Mouse (Mus musculus) hindbrain, embryonic 10.5 days (tissue): ENCODE measurements around the gene Rbm46. TPM values are rescaled to one million over a fixed set of nuclear protein-coding genes. Genes with fewer than 3 reads are reported as not detected.

ENCODE experiments used
- DNase-seq: peaks from one replicate; pipeline ENCODE4 v3.0.0-alpha.2; 2017; ENCODE audit warnings: low spot score
- H3K27ac ChIP-seq: fragments of 300-500 bp; sonication (generic); 2 replicates; pipeline ENCODE4 v1.5.1; 2016; ENCODE audit warnings: mild to moderate bottlenecking, moderate library complexity
- H3K27me3 ChIP-seq: fragments of 300-500 bp; sonication (generic); 2 replicates; pipeline ENCODE4 v1.6.1; 2016; ENCODE audit warnings: mild to moderate bottlenecking; ENCODE audit not compliant: poor library complexity, insufficient read depth, severe bottlenecking
- H3K36me3 ChIP-seq: fragments of 300-500 bp; sonication (generic); 2 replicates; pipeline ENCODE4 v1.6.1; 2016; ENCODE audit warnings: mild to moderate bottlenecking, moderate library complexity
- H3K4me1 ChIP-seq: fragments of 300-500 bp; sonication (generic); replicated peaks from 2 replicates; pipeline ENCODE4 v1.6.1; 2016; ENCODE audit warnings: mild to moderate bottlenecking
- H3K4me3 ChIP-seq: fragments of 300-500 bp; sonication (generic); 2 replicates; pipeline ENCODE4 v1.5.1; 2016; ENCODE audit warnings: mild to moderate bottlenecking, moderate library complexity
- H3K9me3 ChIP-seq: fragments of 300-500 bp; sonication (generic); 2 replicates; pipeline ENCODE4 v1.6.1; 2016; ENCODE audit warnings: mild to moderate bottlenecking, moderate library complexity
- WGBS: fragments of 180-500 bp; shearing (Covaris S2); methylation state at CpG from one replicate; pipeline ENCODE4 v1.1.7; 2016; 5-methylcytosine and 5-hydroxymethylcytosine counted together
- polyA plus RNA-seq: library from polyadenylated mRNA; unstranded; fragments of >200 nt; fragmentation: Nextera tagmentation; extraction: Ambion mirVana; gene quantifications from 2 replicates; pipeline ENCODE4 v1.2.1, GENCODE M21; 2016

Gene Rbm46
- polyA plus RNA-seq, 1 experiment from 2014 or later = 2.2 TPM

DNA sequence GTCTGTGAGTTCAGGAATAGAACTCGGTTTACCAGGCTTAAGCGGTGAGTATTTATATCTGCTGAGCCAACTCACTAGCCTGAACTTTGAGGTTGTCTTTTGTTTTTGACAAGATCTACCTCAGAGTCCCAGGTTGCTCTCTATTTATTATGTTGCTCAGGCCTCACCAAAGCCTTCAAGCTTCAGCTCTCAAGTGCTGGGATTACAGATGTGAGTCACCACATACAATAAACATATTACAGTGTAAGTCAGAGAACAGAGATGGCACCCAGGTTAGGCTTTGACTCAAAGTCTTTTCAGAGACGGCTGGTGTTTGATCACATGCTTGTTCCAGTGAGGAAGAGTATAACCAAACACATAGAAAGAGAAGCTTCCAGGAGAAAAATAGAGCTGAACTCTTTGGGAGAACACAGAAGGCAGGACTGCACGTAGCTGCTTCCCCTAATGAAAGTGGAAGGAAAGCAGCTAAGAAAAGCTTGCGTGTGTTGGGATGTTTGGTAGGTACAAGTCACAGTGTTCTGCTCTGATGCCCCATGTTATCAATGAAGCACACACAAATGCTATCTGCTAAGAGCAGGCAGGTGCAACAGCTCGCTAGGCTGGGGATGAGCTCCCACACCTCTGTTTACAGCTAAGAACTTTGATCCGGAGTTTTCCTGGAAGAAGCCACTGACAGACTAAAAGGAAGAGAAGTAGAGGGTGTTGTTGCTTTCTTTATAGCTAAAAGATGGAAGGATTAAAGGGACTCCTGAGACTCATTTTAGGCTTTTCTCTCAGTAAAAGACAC, 65.8 kb downstream of the Rbm46 start:
- DNase-seq = no peak
- Histone ChIP-seq H3K9me3 (no peaks in the 10 kb centered on the region), H3K4me3 (no peak overlapping the region), H3K4me1 (no peaks in the 10 kb centered on the region), H3K27me3 (no peaks in the 10 kb centered on the region), H3K36me3 (no peaks in the 10 kb centered on the region), H3K27ac (no peak overlapping the region)
- 88% methylated on average over 7 of the region's 7 CpGs for WGBS

GRCm38 (mm10) chr3:82809769-82810168, 66.5 kb downstream of the Rbm46 start:
- Histone ChIP-seq H3K27me3 (no peaks in the 10 kb centered on the region), H3K4me3 (no peak overlapping the region), H3K9me3 (no peaks in the 10 kb centered on the region), H3K4me1 (no peaks in the 10 kb centered on the region), H3K27ac (no peak overlapping the region), H3K36me3 (no peaks in the 10 kb centered on the region)
- no peak for DNase-seq
- 86% methylated on average over 7 of the region's 7 CpGs for WGBS

GRCm38 (mm10) chr3:82808323-82808911, 67.9 kb downstream of the Rbm46 start:
- no peaks in the 10 kb centered on the region for H3K27me3 ChIP-seq
- no peaks in the 10 kb centered on the region for H3K9me3 ChIP-seq
- no peak overlapping the region for H3K27ac ChIP-seq
- H3K4me3 ChIP-seq = no peak overlapping the region
- no peaks in the 10 kb centered on the region for H3K4me1 ChIP-seq
- 90% methylated on average over 1 of the region's 1 CpGs for WGBS
- no peaks in the 10 kb centered on the region for H3K36me3 ChIP-seq
- DNase-seq = no peak

- no peak overlapping the region for H3K4me3 ChIP-seq
- DNase-seq = no peak
- WGBS = 86% methylated on average over 7 of the region's 7 CpGs
- no peaks in the 10 kb centered on the region for H3K4me1 ChIP-seq
- no peaks in the 10 kb centered on the region for H3K36me3 ChIP-seq
- H3K9me3 ChIP-seq = no peaks in the 10 kb centered on the region
- H3K27ac ChIP-seq = no peak overlapping the region
- no peaks in the 10 kb centered on the region for H3K27me3 ChIP-seq
These were observed 71.0 kb downstream of the Rbm46 start for GRCm38 (mm10) chr3:82805291-82805690.

DNA sequence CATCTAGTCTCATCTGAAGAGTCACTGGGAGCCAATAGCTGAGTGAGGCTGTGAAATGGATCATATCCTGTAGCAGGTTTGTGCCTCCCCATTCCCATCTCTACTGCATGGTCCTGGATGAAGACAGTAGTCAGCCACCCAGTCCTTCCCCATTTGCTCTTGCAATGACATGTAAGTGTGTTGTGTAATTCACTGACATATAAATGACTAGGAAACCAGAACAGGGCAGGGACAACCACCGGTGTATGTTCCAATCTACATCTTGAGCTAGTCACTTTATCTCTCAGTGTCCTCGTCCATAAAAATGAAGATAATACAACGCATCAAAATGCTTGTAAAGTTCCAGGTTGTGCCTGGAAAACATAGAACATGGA, 75.8 kb downstream of the Rbm46 start:
- WGBS = 92% methylated on average over 3 of the region's 3 CpGs
- H3K36me3 ChIP-seq = no peaks in the 10 kb centered on the region
- no peak overlapping the region for H3K4me3 ChIP-seq
- no peaks in the 10 kb centered on the region for H3K9me3 ChIP-seq
- no peaks in the 10 kb centered on the region for H3K27me3 ChIP-seq
- H3K27ac ChIP-seq = no peak overlapping the region
- no peak for DNase-seq
- no peaks in the 10 kb centered on the region for H3K4me1 ChIP-seq

DNA sequence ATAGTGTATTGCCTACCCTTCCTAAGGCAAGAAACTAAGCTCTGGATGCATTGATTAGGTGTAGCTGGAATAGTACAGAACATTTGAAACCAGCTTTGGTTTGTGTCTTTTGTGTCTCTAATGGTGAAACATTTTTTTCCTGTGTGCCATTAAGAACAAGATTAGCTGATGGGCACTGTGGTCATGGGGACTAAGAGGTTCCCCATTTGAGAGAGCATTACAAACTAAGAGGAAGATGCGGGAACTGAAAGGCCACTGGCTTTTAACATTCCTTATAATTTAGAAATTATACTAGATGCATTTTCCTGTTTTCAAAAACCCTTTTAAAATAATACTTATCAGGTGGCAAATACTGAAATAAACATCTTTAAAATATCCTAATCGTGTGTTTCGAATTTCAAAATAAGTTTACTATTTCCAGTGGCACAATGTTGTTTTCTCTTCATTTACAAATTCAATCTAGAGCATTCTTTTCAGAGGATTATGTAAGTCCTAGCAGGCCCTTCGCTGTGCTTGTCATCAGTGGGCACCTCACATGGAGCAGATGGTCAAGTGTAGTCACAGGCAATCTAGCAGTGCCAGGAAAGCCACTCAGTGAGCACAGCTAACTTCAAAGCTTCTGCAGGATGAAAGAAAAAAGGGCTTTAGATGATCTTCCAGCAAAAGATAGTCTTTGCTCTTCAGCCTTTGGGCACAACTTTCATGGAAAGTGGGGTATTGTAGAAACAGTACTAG, 76.4 kb downstream of the Rbm46 start:
- Histone ChIP-seq H3K4me3 (no peak overlapping the region), H3K27me3 (no peaks in the 10 kb centered on the region)

DNA sequence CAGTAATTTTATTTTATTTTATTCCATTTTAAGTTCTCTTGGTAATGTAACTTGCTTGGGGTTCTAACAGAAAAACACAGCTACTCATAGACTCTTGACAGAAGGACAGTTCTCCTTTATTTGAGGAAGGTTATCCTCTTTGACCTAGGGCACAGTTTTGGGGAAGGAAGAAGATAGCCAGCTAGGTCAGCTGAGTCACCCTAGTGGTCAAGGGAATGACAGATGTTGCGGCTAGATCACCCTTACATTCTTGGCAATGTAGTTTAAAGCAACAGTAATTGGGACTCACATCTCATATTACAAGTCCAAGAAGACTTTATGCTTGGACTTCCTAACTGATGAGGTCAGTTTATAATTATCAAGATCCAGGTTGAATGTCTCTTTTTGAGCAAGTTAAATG, 82.6 kb downstream of the Rbm46 start:
- Histone ChIP-seq H3K36me3 (no peaks in the 10 kb centered on the region), H3K27me3 (no peaks in the 10 kb centered on the region), H3K9me3 (no peaks in the 10 kb centered on the region), H3K4me1 (no peaks in the 10 kb centered on the region), H3K4me3 (no peak overlapping the region), H3K27ac (no peak overlapping the region)
- no peak for DNase-seq
- WGBS = 81% methylated on average over 1 of the region's 1 CpGs

More for the DNA sequence above, 76.4 kb downstream of the Rbm46 start:
- Histone ChIP-seq H3K4me1 (no peaks in the 10 kb centered on the region), H3K9me3 (no peaks in the 10 kb centered on the region), H3K27ac (no peak overlapping the region), H3K36me3 (no peaks in the 10 kb centered on the region)
- DNase-seq = no peak
- WGBS = 87% methylated on average over 4 of the region's 4 CpGs

- no peaks in the 10 kb centered on the region for H3K4me1 ChIP-seq
- WGBS = 84% methylated on average over 3 of the region's 3 CpGs
- H3K36me3 ChIP-seq = no peaks in the 10 kb centered on the region
- no peak overlapping the region for H3K4me3 ChIP-seq
- H3K9me3 ChIP-seq = no peaks in the 10 kb centered on the region
- H3K27ac ChIP-seq = no peak overlapping the region
- DNase-seq = no peak
- H3K27me3 ChIP-seq = no peaks in the 10 kb centered on the region
These were observed 84.6 kb downstream of the Rbm46 start for GRCm38 (mm10) chr3:82791663-82792062.

Other genes with a start within 250 kb of the Rbm46 start
- gene Lrat, start 27.5 kb upstream of the Rbm46 start, polyA plus RNA-seq = not detected in 2 replicates
- not detected in 2 replicates for gene Fgg, start 131.2 kb upstream of the Rbm46 start, polyA plus RNA-seq
- gene Fga, start 149.6 kb upstream of the Rbm46 start, polyA plus RNA-seq = not detected in 2 replicates
- gene Fgb, start 173.4 kb upstream of the Rbm46 start, polyA plus RNA-seq = not detected in 2 replicates
- 138 and 139 TPM in 2 replicates for gene Plrg1, start 179.0 kb upstream of the Rbm46 start, polyA plus RNA-seq